Mouse (Mus musculus) adrenal gland, adult 18-20 months (tissue): ENCODE measurements around the gene Pin1rt1. TPM values are rescaled to one million over a fixed set of nuclear protein-coding genes. Genes with fewer than 3 reads are reported as not detected.

Experiments used
- total RNA-seq, 2 experiments: library from RNA; stranded (reverse); gene quantifications; 1 replicate in 1 of 2; 2 replicates in 1 of 2; pipeline ENCODE4 v1.2.3; 2021

Pin1rt1 gene
- total RNA-seq, 2 experiments from 2014 or later = not detected

Other genes starting within 250 kb of the Pin1rt1 start
- gene Hipk3, start 221.9 kb downstream of the Pin1rt1 start, total RNA-seq = 100 to 1,000 TPM; 116 to 139 TPM
- gene Cstf3, start 125.9 kb downstream of the Pin1rt1 start, total RNA-seq = 10 to 100 TPM; 30.3 to 40.6 TPM
- gene Tcp11l1, start 4.2 kb downstream of the Pin1rt1 start, total RNA-seq = 10 to 100 TPM; 10.4 to 11.2 TPM
- gene Depdc7, start 26.5 kb upstream of the Pin1rt1 start, total RNA-seq = 1 to 10 TPM in 1 of 2 experiments, under 1 TPM in 1; 0.66 to 1.2 TPM
- gene Qser1, start 100.4 kb upstream of the Pin1rt1 start, total RNA-seq = 10 to 100 TPM; 20.4 to 21.6 TPM
- gene Prrg4, start 133.5 kb upstream of the Pin1rt1 start, total RNA-seq = 10 to 100 TPM in 1 of 2 experiments, 1 to 10 TPM in 1; 4.2 to 29.0 TPM
- gene Ccdc73, start 151.4 kb upstream of the Pin1rt1 start, total RNA-seq = 1 to 10 TPM; 6.0 to 8.6 TPM